Mouse (Mus musculus) cerebellum, postnatal 25 days (tissue): ENCODE data around the gene Arsj.

Experiments
- DNase-seq, 2 experiments: peaks; one replicate each; pipeline ENCODE4 v3.0.0; 2021; ENCODE audit warnings: mixed read lengths in 2 of 2

Arsj gene

GRCm38 (mm10) chr3:126363568-126364505, at the start of gene Arsj:
Gene Arsj (plus strand): TSS chr3:126363684.
- DNase-seq: peak; percentile 37 to 55

GRCm38 (mm10) chr3:126324872-126325498, 38.5 kb upstream of the Arsj start:
- DNase-seq: no peak

- DNase-seq: no peak
Observed at GRCm38 (mm10) chr3:126325891-126326627, 37.4 kb upstream of the Arsj start.

GRCm38 (mm10) chr3:126326628-126327325, 36.7 kb upstream of the Arsj start:
- no peak for DNase-seq

- DNase-seq: peak; percentile 11 to 36
Observed at GRCm38 (mm10) chr3:126335329-126335728, 28.2 kb upstream of the Arsj start.

GRCm38 (mm10) chr3:126344745-126345144, 18.7 kb upstream of the Arsj start:
- DNase-seq: no peak

- no peak for DNase-seq
Observed at GRCm38 (mm10) chr3:126359760-126360159, 3.7 kb upstream of the Arsj start.

DNA sequence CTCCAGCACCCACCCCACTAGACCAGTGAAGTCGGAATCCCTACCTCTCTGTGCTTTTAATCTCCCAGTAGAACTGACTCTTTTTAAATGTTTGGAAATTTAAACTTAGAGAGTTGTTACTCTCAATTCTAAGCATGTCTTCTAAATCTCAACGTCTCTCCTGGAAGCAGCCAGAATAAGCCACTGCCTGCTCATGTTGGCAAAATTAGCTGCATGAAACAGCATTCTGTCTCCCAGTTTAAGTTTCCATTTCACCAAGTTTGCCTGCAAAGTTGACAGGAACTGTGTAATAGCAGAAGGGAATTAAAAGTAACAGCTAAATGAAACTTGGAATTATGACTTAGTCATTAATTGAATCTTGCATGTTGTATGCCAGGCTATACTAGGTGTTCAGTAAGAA, 1.1 kb upstream of the Arsj start:
- DNase-seq: no peak

DNA sequence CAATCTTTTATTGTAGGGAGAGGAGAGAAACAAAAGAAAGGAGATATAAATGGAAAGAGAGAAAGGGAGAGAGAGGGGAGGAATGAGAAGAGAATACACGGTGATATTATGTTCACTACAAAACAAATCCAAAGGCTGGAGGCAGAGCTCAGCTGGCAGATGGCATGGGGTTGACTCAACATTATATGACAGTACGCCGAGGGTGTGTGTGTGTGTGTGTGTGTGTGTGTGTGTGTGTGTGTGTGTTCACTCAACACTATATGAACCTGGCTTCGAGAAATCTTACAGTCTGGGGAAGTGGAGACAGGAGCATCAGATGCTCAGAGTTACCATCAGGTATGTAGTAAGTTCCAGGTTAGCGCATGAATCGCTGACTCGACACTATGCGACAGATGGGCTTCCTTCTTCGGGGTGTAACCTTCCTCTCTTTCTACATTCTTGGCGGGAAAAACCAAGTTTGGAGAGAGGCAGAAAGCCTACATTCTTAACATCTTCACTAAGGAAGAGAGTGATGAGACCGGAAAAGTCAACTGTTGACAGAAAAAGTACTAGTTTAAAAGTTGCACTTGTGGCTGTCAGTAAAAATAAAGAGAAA, 456 bp upstream of the Arsj start:
- peak in 1 of 2 experiments; percentile 5 for DNase-seq

GRCm38 (mm10) chr3:126364555-126364954, 1.1 kb downstream of the Arsj start:
- no peak for DNase-seq

DNA sequence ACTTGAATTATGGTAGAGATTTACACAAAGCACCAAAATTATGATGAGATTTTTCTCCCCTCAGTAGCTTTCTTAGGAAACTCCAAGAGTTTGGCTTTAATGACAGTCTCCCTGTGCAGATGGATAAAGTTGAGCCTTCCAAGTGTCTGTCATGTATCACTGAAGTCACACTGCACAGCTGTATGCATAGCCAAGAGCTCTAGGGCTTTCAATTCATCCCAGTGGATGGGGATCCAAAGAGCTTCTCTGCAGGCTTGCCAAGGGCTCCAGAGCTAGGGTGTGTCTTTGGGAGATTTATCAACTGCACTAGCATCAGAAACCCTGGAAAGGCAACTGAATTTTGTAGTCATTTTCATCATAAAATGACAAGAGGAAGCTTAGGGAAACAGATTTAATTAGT, 7.1 kb downstream of the Arsj start:
- no peak for DNase-seq

DNA sequence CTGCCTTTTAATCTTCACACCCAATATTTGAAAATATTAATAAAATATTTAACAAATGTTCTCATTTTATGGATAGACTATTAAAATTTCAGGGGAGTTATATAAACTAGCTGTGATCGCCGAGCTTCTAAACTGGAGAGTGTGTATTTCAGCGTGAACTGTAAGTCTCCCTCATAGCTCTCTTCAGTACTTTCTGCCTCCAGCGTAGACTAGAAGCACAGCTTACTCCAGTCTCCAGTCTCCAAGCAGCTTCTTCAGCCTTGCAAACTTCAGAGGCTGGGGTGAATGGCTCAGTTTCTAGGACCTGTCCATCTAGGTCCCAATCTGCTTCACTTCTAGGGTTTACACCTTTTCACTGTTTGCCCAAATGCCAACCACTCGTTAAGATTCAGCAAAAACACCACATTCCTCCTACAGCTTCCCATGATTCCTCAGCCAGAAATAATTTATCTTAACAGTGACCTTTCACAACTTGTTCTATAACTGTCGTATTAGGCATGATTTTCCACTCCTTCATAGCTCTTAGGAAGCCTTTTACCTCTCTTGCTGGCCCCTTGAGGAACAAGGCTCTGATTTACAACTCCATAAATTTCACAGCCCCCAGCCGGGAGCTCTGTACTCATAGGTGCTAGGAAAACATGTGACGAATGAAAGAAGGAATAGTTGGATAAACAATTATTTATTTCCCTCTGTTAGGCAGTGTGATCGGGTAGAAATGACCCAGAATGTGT, 9.5 kb downstream of the Arsj start:
- DNase-seq: no peak

DNA sequence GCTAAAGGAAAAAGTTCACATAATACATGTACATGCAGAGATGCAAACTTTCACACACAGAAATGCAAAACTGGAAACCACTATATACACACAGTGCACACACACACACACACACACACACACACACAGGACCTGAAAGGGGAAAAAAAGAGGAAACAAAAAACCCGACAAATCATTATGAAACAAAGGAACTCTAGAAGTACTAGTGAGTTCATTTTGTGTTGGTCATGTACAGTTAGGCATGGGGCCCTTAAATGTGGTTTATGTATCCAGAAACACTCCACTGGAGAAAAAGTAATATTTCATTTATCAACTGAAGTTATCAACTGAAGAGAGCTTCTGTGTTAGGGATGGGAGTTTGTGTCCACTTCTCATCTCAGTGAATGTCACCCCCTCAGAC, 10.2 kb downstream of the Arsj start:
- DNase-seq: no peak

- no peak for DNase-seq
Observed at GRCm38 (mm10) chr3:126379252-126379651, 15.8 kb downstream of the Arsj start.

DNA sequence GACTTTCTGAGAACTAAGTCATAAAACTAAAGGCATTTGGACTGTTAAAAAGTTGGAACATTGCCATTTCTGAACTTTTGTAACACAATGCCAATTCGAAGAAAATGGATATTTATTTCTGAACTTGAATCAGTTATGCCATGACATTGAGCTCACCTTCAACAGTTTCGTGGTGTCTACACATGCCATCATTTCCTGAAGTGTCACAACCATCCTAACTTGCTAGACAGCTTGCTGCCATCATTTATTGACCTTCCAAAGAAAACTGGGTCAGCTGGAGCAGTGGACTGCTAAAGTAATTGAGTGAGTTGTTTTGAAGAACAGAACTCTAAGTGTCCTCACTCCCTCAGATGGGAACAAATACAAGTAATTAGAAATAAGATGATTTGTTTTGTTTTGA, 16.2 kb downstream of the Arsj start:
- DNase-seq: no peak

GRCm38 (mm10) chr3:126383276-126383675, 19.8 kb downstream of the Arsj start:
- no peak for DNase-seq

GRCm38 (mm10) chr3:126384657-126385438, 21.4 kb downstream of the Arsj start:
- no peak for DNase-seq

DNA sequence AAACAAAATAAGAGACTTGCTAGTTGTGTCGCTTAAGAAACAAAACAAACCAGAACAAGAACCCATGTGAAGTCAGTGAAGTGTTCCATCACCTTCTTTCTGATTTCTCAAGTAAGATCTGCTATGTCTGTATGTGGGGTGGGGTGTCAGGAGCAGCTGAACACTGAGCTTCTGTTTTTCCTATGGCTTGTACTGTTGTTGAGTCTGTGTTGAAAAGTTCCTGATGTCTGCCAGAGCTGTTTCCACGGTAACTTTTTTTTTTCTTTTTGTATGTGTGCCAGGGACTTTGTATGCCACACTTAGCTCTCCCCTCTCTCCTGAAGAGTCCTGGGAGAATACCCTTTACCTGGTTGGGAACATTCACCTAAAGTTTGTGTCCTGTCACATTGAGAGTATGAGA, 34.0 kb downstream of the Arsj start:
- no peak for DNase-seq

GRCm38 (mm10) chr3:126397985-126398630, 34.6 kb downstream of the Arsj start:
- DNase-seq: no peak

DNA sequence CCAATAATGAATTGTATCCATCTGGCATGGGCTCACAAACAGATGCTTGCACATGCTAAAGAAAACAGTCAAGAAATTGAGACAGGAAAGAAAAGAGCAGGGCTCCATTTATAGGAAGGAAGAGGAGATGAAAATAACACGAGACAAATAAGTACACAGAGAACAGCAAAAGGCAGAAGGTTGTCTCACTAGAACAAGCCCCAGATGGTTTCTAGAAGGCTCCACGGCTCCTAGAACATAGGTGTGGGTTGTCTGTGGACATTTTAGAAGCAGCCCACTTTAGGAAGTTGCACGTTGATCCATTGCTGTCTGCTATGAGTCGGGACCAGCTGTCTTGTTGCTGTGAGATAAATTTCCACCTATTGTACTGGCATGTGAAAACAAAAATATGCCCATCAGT, 37.2 kb downstream of the Arsj start:
- no peak for DNase-seq
